In genomic region chr4:32430981-32431380, GRCm38 (mm10) we compare ENCODE assay signal across 8 mouse cellular contexts.
DNase-seq lines count a peak whose midpoint lies in the region; ATAC-seq and TF ChIP-seq lines count a peak whose summit lies in the region.

No protein-coding gene starts in this region.

- H3K4me1 ChIP-seq in lung, embryonic 16.5 days (replicated peaks; ENCODE audit: control insufficient read depth, insufficient read depth, low read length): peaks cover 6% of the 10 kb centered on the region
- peaks cover 18% of the 10 kb centered on the region; the same call in 1 of the 2 replicates for H3K4me1 ChIP-seq in embryonic facial prominence, embryonic 15.5 days
- H3K4me1 ChIP-seq in intestine, embryonic 16.5 days (ENCODE audit: control insufficient read depth, insufficient read depth, low read length): peaks cover 4% of the 10 kb centered on the region; the same call in 1 of the 2 replicates
- H3K4me1 ChIP-seq in kidney, adult 2 months (ENCODE audit: control insufficient read depth, insufficient read depth, low read length): no peaks in the 10 kb centered on the region

- no peak overlapping the region for H3K27ac ChIP-seq in lung, embryonic 16.5 days (ENCODE audit: low read length)
- H3K27ac ChIP-seq in embryonic facial prominence, embryonic 15.5 days (replicated peaks): no peak overlapping the region
- no peak overlapping the region for H3K27ac ChIP-seq in intestine, embryonic 16.5 days (ENCODE audit: low read length)
- no peak overlapping the region for H3K27ac ChIP-seq in kidney, adult 2 months (ENCODE audit: insufficient read depth, low read depth, low read length)

- no peak overlapping the region for H3K4me3 ChIP-seq in lung, embryonic 16.5 days (ENCODE audit: low read length)
- H3K4me3 ChIP-seq in embryonic facial prominence, embryonic 15.5 days (replicated peaks): no peak overlapping the region
- H3K4me3 ChIP-seq in intestine, embryonic 16.5 days (ENCODE audit: low read length): no peak overlapping the region
- no peak overlapping the region for H3K4me3 ChIP-seq in kidney, adult 2 months (ENCODE audit: insufficient read depth, low read depth, low read length)

- DNase-seq in lung, postnatal 14 days: no peak
- peak; percentile 40 for DNase-seq in neural tube, embryonic 10.5 days (ENCODE audit: extremely low spot score, low spot score)
- no peak for DNase-seq in B cell, adult 2 months
- DNase-seq in kidney, adult 2 months: no peak
- no peak for DNase-seq in ovary, adult 18-20 months (ENCODE audit: low spot score)

- no peaks in the 10 kb centered on the region for H3K9me3 ChIP-seq in lung, embryonic 16.5 days (ENCODE audit: control insufficient read depth, low read length)
- H3K9me3 ChIP-seq in embryonic facial prominence, embryonic 15.5 days (replicated peaks): no peaks in the 10 kb centered on the region
- H3K9me3 ChIP-seq in intestine, embryonic 16.5 days (ENCODE audit: control insufficient read depth, low read length): no peaks in the 10 kb centered on the region

- H3K9ac ChIP-seq in lung, embryonic 16.5 days (ENCODE audit: low read length): peak overlapping the region; percentile 46; the same call in 1 of the 2 replicates
- H3K9ac ChIP-seq in embryonic facial prominence, embryonic 15.5 days: no peak overlapping the region
- H3K9ac ChIP-seq in intestine, embryonic 16.5 days (ENCODE audit: low read depth, low read length): no peak overlapping the region

- H3K36me3 ChIP-seq in lung, embryonic 16.5 days (ENCODE audit: control insufficient read depth, insufficient read depth, low read length): no peaks in the 10 kb centered on the region
- H3K36me3 ChIP-seq in embryonic facial prominence, embryonic 15.5 days: no peaks in the 10 kb centered on the region
- H3K36me3 ChIP-seq in intestine, embryonic 16.5 days (ENCODE audit: control insufficient read depth, insufficient read depth, low read length): no peaks in the 10 kb centered on the region
- no peaks in the 10 kb centered on the region for H3K36me3 ChIP-seq in kidney, adult 2 months (ENCODE audit: control insufficient read depth, insufficient read depth, low read length)

- no peak for TF ChIP-seq POLR2A in kidney, adult 2 months (IDR thresholded peaks at IDR 0.05; ENCODE audit: low read depth, low read length)

- peak; percentile 71 for ATAC-seq in lung, embryonic 16.5 days (ENCODE audit: low read depth)
- ATAC-seq in embryonic facial prominence, embryonic 15.5 days (ENCODE audit: insufficient number of reproducible peaks, low FRiP score, low TSS enrichment, low read depth): no peak
- peak; percentile 33; the same call in 1 of the 2 replicates for ATAC-seq in intestine, embryonic 16.5 days

- no peaks in the 10 kb centered on the region for H3K27me3 ChIP-seq in lung, embryonic 16.5 days (ENCODE audit: control insufficient read depth, insufficient read depth, low read depth, low read length)
- no peaks in the 10 kb centered on the region for H3K27me3 ChIP-seq in embryonic facial prominence, embryonic 15.5 days
- no peaks in the 10 kb centered on the region for H3K27me3 ChIP-seq in intestine, embryonic 16.5 days (replicated peaks; ENCODE audit: control insufficient read depth, insufficient read depth, low read length)
- no peaks in the 10 kb centered on the region for H3K27me3 ChIP-seq in kidney, adult 2 months (replicated peaks; ENCODE audit: control insufficient read depth, insufficient read depth, low read length)

- H3K4me2 ChIP-seq in lung, embryonic 16.5 days (ENCODE audit: low read depth, low read length): peak overlapping the region; percentile 37
- 0 out of 2 replicates have a peak overlapping the region, but pooled peaks have one; percentile 1 for H3K4me2 ChIP-seq in embryonic facial prominence, embryonic 15.5 days (replicated peaks)
- no peak overlapping the region for H3K4me2 ChIP-seq in intestine, embryonic 16.5 days (ENCODE audit: low read depth, low read length)

- 31% methylated on average over 7 of the region's 7 CpGs for WGBS in lung, embryonic 16.5 days
- 36% methylated on average over 7 of the region's 7 CpGs for WGBS in embryonic facial prominence, embryonic 15.5 days
- WGBS in intestine, embryonic 16.5 days: 42% methylated on average over 7 of the region's 7 CpGs
- WGBS in kidney, adult 2 months: 70% methylated on average over 7 of the region's 7 CpGs

- no peak for TF ChIP-seq CTCF in kidney, adult 2 months (conservative IDR thresholded peaks at IDR 0.05; ENCODE audit: insufficient read depth, insufficient read length, low read depth, low read length)
